Mouse (Mus musculus): ENCODE data around the gene Gtf2h1. TPM values are rescaled to one million over a fixed set of nuclear protein-coding genes. Genes with fewer than 3 reads are reported as not detected.

The Gtf2h1 gene
- polyA plus RNA-seq, 1 experiment, result 37.0 TPM

DNA sequence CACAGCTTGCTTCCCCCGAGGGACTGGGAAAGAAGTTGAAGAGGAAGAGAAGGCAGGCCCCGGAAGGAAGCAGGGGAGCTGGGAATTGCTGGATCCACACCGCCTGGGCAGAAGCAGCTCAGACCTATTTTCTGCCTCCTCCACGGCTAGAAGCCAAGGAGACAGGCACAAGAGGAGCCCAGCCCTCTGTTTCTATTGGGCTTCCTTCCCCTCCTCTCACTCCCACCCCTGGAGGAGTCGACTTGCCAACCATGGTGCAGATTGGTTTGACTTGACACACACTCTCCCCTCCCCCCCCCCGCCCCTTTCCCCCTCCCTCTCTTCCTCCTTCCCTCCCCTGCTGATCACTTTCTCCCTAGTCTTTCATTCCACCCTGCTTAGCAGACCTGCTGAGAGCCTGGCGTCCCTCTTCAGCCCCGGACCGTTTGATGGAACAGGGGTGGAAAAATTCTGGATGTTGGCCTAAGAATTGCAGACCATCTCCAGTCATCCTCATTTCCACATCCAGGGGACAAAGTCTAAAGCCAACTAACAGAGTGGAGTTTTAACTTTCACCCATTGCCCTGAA is 42.3 kb downstream of the Gtf2h1 start:
- peak overlapping the region; percentile 90 for H3K27ac ChIP-seq (ENCODE audit: insufficient read depth, low read depth, low read length)
- H3K4me1 ChIP-seq (ENCODE audit: control insufficient read depth, insufficient read depth, low read length), result peaks cover 47% of the 10 kb centered on the region
- H3K4me3 ChIP-seq (ENCODE audit: insufficient read depth, low read length), result peak overlapping the region; percentile 8
- TF ChIP-seq CTCF (IDR thresholded peaks at IDR 0.05; ENCODE audit: low read depth, low read length) (no peak), POLR2A (IDR thresholded peaks at IDR 0.05; ENCODE audit: borderline replicate concordance, low read depth, low read length) (no peak; the same call in 1 of the 2 replicates)

DNA sequence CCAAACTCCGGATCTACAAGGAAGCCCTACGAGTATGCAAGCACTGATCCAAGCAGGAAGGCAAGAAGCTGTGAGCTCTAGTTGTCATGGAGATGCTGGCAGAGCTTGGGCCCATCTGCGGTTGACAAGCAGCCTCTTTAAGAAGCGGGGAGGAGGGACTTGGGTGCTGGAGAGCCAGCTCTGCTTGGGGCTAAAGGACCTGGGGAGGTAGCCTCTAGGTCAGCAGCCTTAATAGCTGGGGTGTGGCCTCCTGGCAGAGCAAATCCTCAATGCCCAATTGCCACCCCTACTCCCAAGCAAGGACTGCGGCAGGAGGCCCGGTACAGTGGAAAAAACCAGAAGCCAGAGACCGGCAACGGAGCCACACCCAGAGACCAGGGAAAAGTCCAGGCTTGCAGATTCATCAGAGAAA is 43.0 kb downstream of the Gtf2h1 start:
- peaks cover 41% of the 10 kb centered on the region for H3K4me1 ChIP-seq (ENCODE audit: control insufficient read depth, insufficient read depth, low read length)
- peak overlapping the region; percentile 25 for H3K4me3 ChIP-seq (ENCODE audit: insufficient read depth, low read length)
- H3K27ac ChIP-seq (ENCODE audit: insufficient read depth, low read depth, low read length), result peak overlapping the region; percentile 90
- TF ChIP-seq POLR2A (IDR thresholded peaks at IDR 0.05; ENCODE audit: borderline replicate concordance, low read depth, low read length), result no peak
- TF ChIP-seq CTCF (IDR thresholded peaks at IDR 0.05; ENCODE audit: low read depth, low read length), result no peak

- H3K27ac ChIP-seq (ENCODE audit: insufficient read depth, low read depth, low read length), result peak overlapping the region; percentile 90
- H3K4me3 ChIP-seq (ENCODE audit: insufficient read depth, low read length), result peak overlapping the region; percentile 25
- H3K4me1 ChIP-seq (ENCODE audit: control insufficient read depth, insufficient read depth, low read length), result peaks cover 41% of the 10 kb centered on the region
- TF ChIP-seq CTCF (IDR thresholded peaks at IDR 0.05; ENCODE audit: low read depth, low read length) (no peak), POLR2A (IDR thresholded peaks at IDR 0.05; ENCODE audit: borderline replicate concordance, low read depth, low read length) (no peak)
These were observed 43.5 kb downstream of the Gtf2h1 start for GRCm38 (mm10) chr7:46839446-46839845.

DNA sequence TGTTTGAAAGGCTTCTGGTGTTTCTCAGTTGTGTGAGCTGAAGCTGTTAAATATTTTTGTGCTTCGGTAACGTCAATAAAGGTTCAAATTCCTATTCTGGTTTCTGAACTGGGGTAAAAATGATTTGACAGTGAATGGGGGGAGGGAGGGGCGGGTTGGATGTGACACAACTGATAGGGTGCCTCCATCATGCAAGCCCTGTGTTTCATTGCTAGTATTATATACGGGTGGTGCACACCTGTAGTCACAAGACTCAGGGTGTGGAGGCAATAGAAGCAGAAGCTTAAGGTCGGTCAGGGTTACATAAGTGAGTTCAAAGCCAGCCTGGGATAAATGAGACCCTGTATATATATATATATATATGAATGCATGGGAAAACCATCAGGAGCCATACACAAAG is 44.0 kb downstream of the Gtf2h1 start:
- H3K27ac ChIP-seq (ENCODE audit: insufficient read depth, low read depth, low read length), result peak overlapping the region; percentile 90

DNA sequence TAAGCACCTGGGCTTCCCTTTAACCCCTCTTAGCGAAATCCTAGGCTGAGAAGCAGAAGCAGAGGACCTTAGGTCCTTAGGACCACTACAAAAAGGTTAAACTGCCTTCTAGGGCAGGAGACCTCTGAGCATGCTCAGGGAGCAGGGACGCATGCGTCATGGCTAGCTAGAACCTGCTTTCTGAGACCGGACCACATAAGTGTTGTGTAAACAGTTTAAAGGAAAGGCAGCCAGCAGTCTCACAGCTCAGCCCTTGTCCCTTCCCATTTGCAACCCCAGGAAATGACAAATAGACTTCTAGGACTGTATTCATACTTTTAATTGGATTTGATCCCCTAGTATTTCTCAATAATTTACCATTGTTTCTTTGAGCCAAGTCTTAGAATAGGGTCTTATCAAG is 44.4 kb downstream of the Gtf2h1 start:
- peaks cover 45% of the 10 kb centered on the region for H3K4me1 ChIP-seq (ENCODE audit: control insufficient read depth, insufficient read depth, low read length)
- H3K4me3 ChIP-seq (ENCODE audit: insufficient read depth, low read length), result no peak overlapping the region
- no peak overlapping the region for H3K27ac ChIP-seq (ENCODE audit: insufficient read depth, low read depth, low read length)
- no peak for TF ChIP-seq POLR2A (IDR thresholded peaks at IDR 0.05; ENCODE audit: borderline replicate concordance, low read depth, low read length)
- TF ChIP-seq CTCF (IDR thresholded peaks at IDR 0.05; ENCODE audit: low read depth, low read length), result no peak

More for the DNA sequence above, 44.0 kb downstream of the Gtf2h1 start:
- H3K4me3 ChIP-seq (ENCODE audit: insufficient read depth, low read length), result no peak overlapping the region
- TF ChIP-seq POLR2A (IDR thresholded peaks at IDR 0.05; ENCODE audit: borderline replicate concordance, low read depth, low read length), result no peak
- no peak for TF ChIP-seq CTCF (IDR thresholded peaks at IDR 0.05; ENCODE audit: low read depth, low read length)
- H3K4me1 ChIP-seq (ENCODE audit: control insufficient read depth, insufficient read depth, low read length), result peaks cover 45% of the 10 kb centered on the region

GRCm38 (mm10) chr7:46840787-46841525 is 45.1 kb downstream of the Gtf2h1 start, which contains the start of gene Ldha:
Gene Ldha (plus strand): TSS chr7:46841475.
- Histone ChIP-seq H3K4me3 (ENCODE audit: insufficient read depth, low read length) (no peak within 1 kb of the TSS), H3K4me1 (ENCODE audit: control insufficient read depth, insufficient read depth, low read length) (peaks cover 45% of the 10 kb centered on the region)
- no peak for TF ChIP-seq POLR2A (IDR thresholded peaks at IDR 0.05; ENCODE audit: borderline replicate concordance, low read depth, low read length)
- no peak for TF ChIP-seq CTCF (IDR thresholded peaks at IDR 0.05; ENCODE audit: low read depth, low read length)

GRCm38 (mm10) chr7:46842278-46842677 is 46.4 kb downstream of the Gtf2h1 start:
- Histone ChIP-seq H3K4me1 (ENCODE audit: control insufficient read depth, insufficient read depth, low read length) (peaks cover 42% of the 10 kb centered on the region), H3K4me3 (ENCODE audit: insufficient read depth, low read length) (no peak overlapping the region), H3K27ac (ENCODE audit: insufficient read depth, low read depth, low read length) (no peak overlapping the region)
- TF ChIP-seq CTCF (IDR thresholded peaks at IDR 0.05; ENCODE audit: low read depth, low read length) (no peak), POLR2A (IDR thresholded peaks at IDR 0.05; ENCODE audit: borderline replicate concordance, low read depth, low read length) (no peak)

More at GRCm38 (mm10) chr7:46840787-46841525, 45.1 kb downstream of the Gtf2h1 start, which contains the start of gene Ldha:
- H3K27ac ChIP-seq (ENCODE audit: insufficient read depth, low read depth, low read length), result no peak within 1 kb of the TSS

DNA sequence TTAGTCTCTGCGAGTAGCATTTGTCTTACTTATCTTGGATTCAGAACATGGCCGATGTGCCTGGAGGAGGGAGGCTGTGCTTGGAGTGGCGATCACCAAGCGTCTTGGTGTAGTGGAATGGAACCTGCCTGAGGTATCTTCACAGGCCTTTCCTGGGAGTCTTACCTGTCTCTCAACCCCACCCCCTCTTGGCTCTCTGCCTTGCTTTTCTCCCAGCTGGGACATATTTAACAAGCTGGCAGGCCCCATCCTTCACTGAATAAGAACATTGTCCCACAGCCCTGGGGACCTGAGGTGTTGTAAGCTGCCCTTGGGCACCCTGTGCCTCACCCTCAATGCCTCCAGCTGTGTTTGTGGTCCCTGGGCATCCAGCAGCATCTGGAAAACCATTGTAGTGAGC is 47.7 kb downstream of the Gtf2h1 start:
- TF ChIP-seq CTCF (IDR thresholded peaks at IDR 0.05; ENCODE audit: low read depth, low read length), result no peak
- no peak overlapping the region for H3K27ac ChIP-seq (ENCODE audit: insufficient read depth, low read depth, low read length)
- no peak overlapping the region for H3K4me3 ChIP-seq (ENCODE audit: insufficient read depth, low read length)
- peaks cover 33% of the 10 kb centered on the region for H3K4me1 ChIP-seq (ENCODE audit: control insufficient read depth, insufficient read depth, low read length)

GRCm38 (mm10) chr7:46845211-46845977 is 49.5 kb downstream of the Gtf2h1 start:
- Histone ChIP-seq H3K4me3 (ENCODE audit: insufficient read depth, low read length) (peak overlapping the region; percentile 82), H3K4me1 (ENCODE audit: control insufficient read depth, insufficient read depth, low read length) (peaks cover 16% of the 10 kb centered on the region)

More at GRCm38 (mm10) chr7:46845211-46845977, 49.5 kb downstream of the Gtf2h1 start:
- H3K27ac ChIP-seq (ENCODE audit: insufficient read depth, low read depth, low read length), result peak overlapping the region; percentile 74
- TF ChIP-seq CTCF (IDR thresholded peaks at IDR 0.05; ENCODE audit: low read depth, low read length), result no peak
- TF ChIP-seq POLR2A (IDR thresholded peaks at IDR 0.05; ENCODE audit: borderline replicate concordance, low read depth, low read length), result peak; percentile 92; the same call in 1 of the 2 replicates

Data from bone marrow macrophage, adult 2 months (primary cell).